Mouse (Mus musculus) limb, embryonic 12.5 days (tissue): ENCODE data around the gene A630095E13Rik. TPM values are rescaled to one million over a fixed set of nuclear protein-coding genes. Genes with fewer than 3 reads are reported as not detected.
"Not testable (repeated sequence)": the region's sequence is repeated elsewhere in the genome, so short reads cannot be mapped to it uniquely, and the experiment has no call there.

Experiments
- ATAC-seq: fragments of 200-750 bp; cut with Nextera tagmentation; 2 replicates; pipeline ENCODE4 v1.8.0; 2017; ENCODE audit warnings: low read depth, moderate TSS enrichment; ENCODE audit not compliant: insufficient number of reproducible peaks, insufficient read depth, low FRiP score, low TSS enrichment
- H3K27ac ChIP-seq: fragments of 300-500 bp; sonication (generic); 2 replicates; pipeline ENCODE4 v1.5.1; 2016; ENCODE audit warnings: mild to moderate bottlenecking, moderate library complexity
- H3K27me3 ChIP-seq: fragments of 300-500 bp; sonication (generic); 2 replicates; pipeline ENCODE4 v1.6.1; 2016; ENCODE audit warnings: mild to moderate bottlenecking, moderate library complexity
- H3K36me3 ChIP-seq: fragments of 300-500 bp; sonication (generic); 2 replicates; pipeline ENCODE4 v1.6.1; 2016; ENCODE audit warnings: mild to moderate bottlenecking, moderate library complexity
- H3K4me1 ChIP-seq: fragments of 300-500 bp; sonication (generic); replicated peaks from 2 replicates; pipeline ENCODE4 v1.6.1; 2016
- H3K4me2 ChIP-seq: fragments of 300-500 bp; sonication (generic); 2 replicates; pipeline ENCODE4 v1.6.1; 2016; ENCODE audit warnings: mild to moderate bottlenecking, moderate library complexity
- H3K4me3 ChIP-seq: fragments of 300-500 bp; sonication (generic); replicated peaks from 2 replicates; pipeline ENCODE4 v1.5.1; 2016; ENCODE audit warnings: mild to moderate bottlenecking
- H3K9ac ChIP-seq: fragments of 300-500 bp; sonication (generic); replicated peaks from 2 replicates; pipeline ENCODE4 v1.6.1; 2016; ENCODE audit warnings: mild to moderate bottlenecking, moderate library complexity
- H3K9me3 ChIP-seq: fragments of 300-500 bp; sonication (generic); 2 replicates; pipeline ENCODE4 v1.6.1; 2016; ENCODE audit warnings: mild to moderate bottlenecking, moderate library complexity
- WGBS: fragments of 180-500 bp; shearing (Covaris S2); methylation state at CpG from one replicate; pipeline ENCODE4 v1.1.7; 2016; 5-methylcytosine and 5-hydroxymethylcytosine counted together
- polyA plus RNA-seq: library from polyadenylated mRNA; unstranded; fragments of >200 nt; fragmentation: Nextera tagmentation; extraction: Ambion mirVana; gene quantifications from 2 replicates; pipeline ENCODE4 v1.2.1, GENCODE M21; 2016

The A630095E13Rik gene
- polyA plus RNA-seq = not detected in 2 replicates

DNA sequence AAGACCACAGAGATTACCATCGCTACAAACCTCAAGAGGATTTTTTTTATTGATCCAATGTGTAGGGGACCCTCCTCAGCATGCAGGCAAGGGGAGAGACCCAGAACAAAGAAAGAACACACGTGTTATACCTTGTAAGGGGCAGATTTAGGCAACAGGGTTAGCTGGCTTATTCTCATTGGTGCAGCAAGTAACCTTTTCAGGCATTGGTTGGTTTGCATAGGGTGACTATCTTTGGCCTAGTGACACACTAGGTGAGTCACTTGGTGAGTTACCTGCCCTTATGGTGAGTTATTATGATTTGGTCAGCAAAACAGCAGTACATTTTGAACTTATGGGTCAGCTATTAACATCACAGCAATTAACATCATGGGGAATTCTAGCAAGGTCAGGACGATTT, at the start of gene A630095E13Rik:
A630095E13Rik (minus strand) TSS at position 101 of the 400 bp plus-strand sequence.
- ATAC-seq, H3K4me3 ChIP-seq, H3K4me1 ChIP-seq, H3K9me3 ChIP-seq, H3K4me2 ChIP-seq, H3K9ac ChIP-seq, H3K27me3 ChIP-seq, H3K27ac ChIP-seq, H3K36me3 ChIP-seq: not testable (repeated sequence)
- 65% methylated on average over 3 of the region's 3 CpGs for WGBS

DNA sequence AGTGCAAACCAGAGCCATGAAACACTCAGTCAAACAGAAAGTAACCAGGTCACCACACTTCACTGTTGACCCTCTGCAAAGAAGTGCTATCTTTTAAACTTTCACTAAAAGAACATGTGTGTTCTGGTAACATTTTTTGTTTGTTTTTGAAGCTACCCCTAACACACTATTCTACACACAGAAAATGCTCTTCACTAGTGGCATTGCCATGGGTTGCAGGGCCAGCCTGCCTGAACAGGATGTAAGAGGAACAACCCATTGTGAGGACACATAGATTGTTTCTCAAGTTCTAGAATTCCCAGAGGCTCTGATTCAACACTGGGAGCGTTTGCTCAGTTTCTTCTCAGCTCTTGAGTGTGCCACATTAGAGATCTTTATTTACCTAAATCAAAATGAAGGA, 49.7 kb upstream of the A630095E13Rik start, which contains the start of gene Acrv1:
Acrv1 (plus strand) TSS at position 301 of the 400 bp plus-strand sequence.
- H3K4me2 ChIP-seq = no peak within 1 kb of the TSS
- no peak within 1 kb of the TSS for H3K4me3 ChIP-seq
- no peak within 1 kb of the TSS for H3K27ac ChIP-seq
- H3K36me3 ChIP-seq = no peaks in the 10 kb centered on the region
- no peaks in the 10 kb centered on the region for H3K4me1 ChIP-seq
- no peak for ATAC-seq
- H3K9me3 ChIP-seq = no peaks in the 10 kb centered on the region
- H3K27me3 ChIP-seq = no peaks in the 10 kb centered on the region
- 66% methylated on average over 1 of the region's 1 CpGs for WGBS
- no peak within 1 kb of the TSS for H3K9ac ChIP-seq

DNA sequence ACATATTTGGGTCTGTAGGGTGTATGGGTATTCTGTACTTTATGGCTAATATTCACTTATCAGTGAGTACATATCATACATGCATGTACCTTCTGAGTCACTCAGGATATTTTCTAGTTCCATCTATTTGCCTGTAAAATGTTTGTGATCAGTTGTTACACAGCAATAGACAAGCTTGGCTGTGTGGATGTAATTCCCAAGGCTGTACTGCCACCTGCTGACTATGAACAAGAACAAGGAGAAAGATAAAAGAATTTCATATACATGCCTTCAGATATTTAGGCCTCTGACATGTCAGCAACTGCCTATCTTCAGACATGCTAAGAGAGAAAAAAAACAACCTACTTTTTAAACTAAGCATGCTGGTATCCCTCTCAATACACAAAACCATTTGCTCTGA, 44.2 kb upstream of the A630095E13Rik start:
- H3K4me1 ChIP-seq = no peaks in the 10 kb centered on the region
- H3K36me3 ChIP-seq = no peaks in the 10 kb centered on the region
- no peaks in the 10 kb centered on the region for H3K9me3 ChIP-seq
- H3K4me2 ChIP-seq = no peak overlapping the region
- no peak overlapping the region for H3K4me3 ChIP-seq
- H3K9ac ChIP-seq = no peak overlapping the region
- ATAC-seq = no peak
- no peaks in the 10 kb centered on the region for H3K27me3 ChIP-seq
- H3K27ac ChIP-seq = no peak overlapping the region

DNA sequence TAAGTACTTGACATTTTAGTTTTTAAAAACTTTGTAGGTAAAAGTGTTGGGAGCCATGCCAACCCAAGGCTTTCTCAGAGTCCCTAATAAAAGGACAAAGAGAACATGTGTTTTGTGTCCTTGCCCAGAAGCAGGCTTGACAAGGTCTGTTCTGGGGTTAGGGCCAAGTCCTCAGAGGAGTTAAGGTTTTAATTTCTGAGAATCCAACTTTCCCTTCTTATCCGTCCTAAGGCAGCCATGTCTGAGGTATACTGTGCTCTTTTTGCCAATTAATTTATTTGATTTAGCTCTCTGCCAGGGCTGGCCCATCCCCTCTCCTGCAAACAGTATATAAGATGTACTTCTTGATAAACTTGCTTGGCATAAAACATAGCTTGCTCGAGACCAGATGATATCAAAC, 38.2 kb upstream of the A630095E13Rik start:
- Histone ChIP-seq H3K9me3 (no peaks in the 10 kb centered on the region), H3K4me1 (no peaks in the 10 kb centered on the region), H3K4me3 (no peak overlapping the region), H3K27me3 (no peaks in the 10 kb centered on the region), H3K27ac (no peak overlapping the region), H3K36me3 (no peaks in the 10 kb centered on the region), H3K9ac (no peak overlapping the region), H3K4me2 (no peak overlapping the region)
- no peak for ATAC-seq
- 67% methylated on average over 2 of the region's 2 CpGs for whole genome bisulfite sequencing

Other genes starting within 250 kb of the A630095E13Rik start
- not detected in 2 replicates for gene Gm7257, start 211.5 kb downstream of the A630095E13Rik start, polyA plus RNA-seq
- gene Gm9513, start 167.7 kb downstream of the A630095E13Rik start, polyA plus RNA-seq = not detected in 2 replicates
- not detected in 2 replicates for gene Gm5615, start 101.4 kb downstream of the A630095E13Rik start, polyA plus RNA-seq
- not detected in 2 replicates for gene Gm17689, start 60.7 kb downstream of the A630095E13Rik start, polyA plus RNA-seq
- not detected in 2 replicates for gene Acrv1, start 49.8 kb upstream of the A630095E13Rik start, polyA plus RNA-seq
- 50.5 and 55.8 TPM in 2 replicates for gene Chek1, start 83.7 kb upstream of the A630095E13Rik start, polyA plus RNA-seq
- gene Stt3a, start 124.3 kb upstream of the A630095E13Rik start, polyA plus RNA-seq = 243 and 250 TPM in 2 replicates
- gene Ei24, start 154.0 kb upstream of the A630095E13Rik start, polyA plus RNA-seq = 103 and 106 TPM in 2 replicates
- 20.9 and 23.7 TPM in 2 replicates for gene Fez1, start 178.5 kb upstream of the A630095E13Rik start, polyA plus RNA-seq